Mouse (Mus musculus): ENCODE measurements around the gene Slc25a47.

GRCm38 (mm10) chr12:108793453-108793941 lies 42.3 kb upstream of the Slc25a47 start:
- TF ChIP-seq CTCF (IDR thresholded peaks at IDR 0.05; ENCODE audit: extremely low read depth, insufficient read depth, low read length) (no peak), POLR2A (IDR thresholded peaks at IDR 0.05; ENCODE audit: extremely low read depth, insufficient read depth, low read length) (no peak)
